Mouse (Mus musculus) olfactory bulb, adult 2 months (tissue): ENCODE measurements at regions not wholly inside any gene's neighbourhood (a gene's known extent, or its start where the extent isn't known, plus 50 kb on each side); places are given as distances from the start of the nearest gene placed in this dataset.

Experiments
- CTCF ChIP-seq: fragments of 200-500 bp; IDR thresholded peaks from 2 replicates; pipeline ENCODE4 v1.5.1; 2012; ENCODE audit warnings: low read depth, mild to moderate bottlenecking, low read length, moderate library complexity; ENCODE audit not compliant: insufficient read depth
- POLR2A ChIP-seq: fragments of 200-500 bp; IDR thresholded peaks from 2 replicates; pipeline ENCODE4 v1.6.1; 2012; ENCODE audit warnings: mild to moderate bottlenecking, low read depth, low read length, moderate library complexity; ENCODE audit not compliant: insufficient read depth

DNA sequence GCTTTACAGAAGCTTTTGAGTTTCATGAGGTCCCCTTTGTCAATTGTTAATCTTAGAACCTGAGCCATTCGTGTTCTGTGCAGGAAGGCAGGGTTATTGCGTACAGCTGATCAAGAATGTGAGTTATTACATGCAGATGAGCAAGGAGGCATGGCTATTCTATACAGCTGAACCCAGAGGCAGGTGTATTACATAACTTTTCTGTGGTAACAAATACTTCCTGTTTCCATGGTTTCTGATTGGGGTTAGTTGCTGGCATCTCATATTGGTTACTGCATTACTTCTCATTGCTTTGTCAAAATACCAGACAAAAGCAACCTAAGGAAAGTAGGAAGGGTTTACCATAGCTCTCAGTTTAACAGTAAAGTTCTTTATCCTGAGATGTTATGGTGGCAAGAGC, 421.8 kb downstream of the Fgf9 start:
- TF ChIP-seq POLR2A, result no peak
- no peak for TF ChIP-seq CTCF
